Mouse (Mus musculus) forebrain, embryonic 14.5 days (tissue): ENCODE data around the gene Adk. TPM values are rescaled to one million over a fixed set of nuclear protein-coding genes. Genes with fewer than 3 reads are reported as not detected.

ENCODE experiments used
- ATAC-seq: fragments of 200-750 bp; cut with Nextera tagmentation; 2 replicates; pipeline ENCODE4 v1.8.0; 2017; ENCODE audit warnings: mild to moderate bottlenecking, moderate library complexity
- DNase-seq: peaks from one replicate; pipeline ENCODE4 v3.0.0-alpha.2; 2015; ENCODE audit warnings: low spot score
- H3K27ac ChIP-seq: fragments of 300-500 bp; sonication (generic); 2 replicates; pipeline ENCODE4 v1.5.1; 2014; ENCODE audit warnings: low read depth, mild to moderate bottlenecking, control low read depth, low read length, moderate library complexity
- H3K27me3 ChIP-seq: fragments of 300-500 bp; sonication (generic); replicated peaks from 2 replicates; pipeline ENCODE4 v1.6.1; 2014; ENCODE audit warnings: low read length, control low read depth, mixed read lengths; ENCODE audit not compliant: control insufficient read depth, insufficient read depth
- H3K36me3 ChIP-seq: fragments of 300-500 bp; sonication (generic); 2 replicates; pipeline ENCODE4 v1.6.1; 2014; ENCODE audit warnings: low read length, control low read depth; ENCODE audit not compliant: control insufficient read depth, insufficient read depth
- H3K4me1 ChIP-seq: fragments of 300-500 bp; sonication (generic); 2 replicates; pipeline ENCODE4 v1.6.1; 2014; ENCODE audit warnings: antibody characterized with exemption, low read length, control low read depth; ENCODE audit not compliant: control insufficient read depth, insufficient read depth
- H3K4me2 ChIP-seq: fragments of 300-500 bp; sonication (generic); 2 replicates; pipeline ENCODE4 v1.6.1; 2014; ENCODE audit warnings: mild to moderate bottlenecking, control low read depth, low read length
- H3K4me3 ChIP-seq: fragments of 300-500 bp; sonication (generic); 2 replicates; pipeline ENCODE4 v1.5.1; 2014; ENCODE audit warnings: low read depth, low read length, control low read depth
- H3K9ac ChIP-seq: fragments of 300-500 bp; sonication (generic); 2 replicates; pipeline ENCODE4 v1.6.1; 2014; ENCODE audit warnings: mild to moderate bottlenecking, low read length, control low read depth, moderate library complexity
- H3K9me3 ChIP-seq: fragments of 300-500 bp; sonication (generic); replicated peaks from 2 replicates; pipeline ENCODE4 v1.6.1; 2016; ENCODE audit warnings: low read length, control low read depth, mixed read lengths; ENCODE audit not compliant: control insufficient read depth
- WGBS: fragments of 180-500 bp; shearing (Covaris S2); extraction: QIAGEN DNeasy Blood & Tissue Kit; methylation state at CpG from one replicate; pipeline ENCODE4 v1.1.7; 2014; 5-methylcytosine and 5-hydroxymethylcytosine counted together
- polyA plus RNA-seq: library from polyadenylated mRNA; unstranded; fragments of >200 nt; fragmentation: Nextera tagmentation; extraction: Ambion mirVana; gene quantifications from 2 replicates; pipeline ENCODE4 v1.2.1, GENCODE M21; 2014

The Adk gene
- polyA plus RNA-seq, 1 experiment from 2014 or later = 79.9 TPM

DNA sequence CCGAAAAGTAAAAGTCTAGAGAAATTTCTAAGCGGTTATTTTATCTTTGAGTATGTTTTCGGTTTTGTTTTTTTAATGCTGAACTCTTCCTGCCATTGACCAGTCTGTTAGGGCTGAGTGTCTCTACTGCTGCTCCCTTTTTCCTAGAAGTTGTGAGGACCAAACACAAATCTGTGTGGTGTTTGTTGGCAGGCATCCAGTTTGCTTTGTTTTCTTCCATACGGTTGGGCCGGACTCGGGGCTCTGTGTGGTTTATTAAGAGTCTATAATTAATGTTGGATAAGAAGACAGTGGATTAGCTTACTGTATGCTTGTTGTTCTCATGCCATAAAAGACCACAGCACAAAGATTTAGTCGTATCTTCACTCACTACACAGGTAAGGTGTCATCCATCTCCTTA, 233.9 kb downstream of the Adk start:
- peak; percentile 75 for DNase-seq
- ATAC-seq = peak; percentile 63; the same call in 1 of the 2 replicates

GRCm38 (mm10) chr14:21287726-21288442, 235.5 kb downstream of the Adk start:
- no peak overlapping the region for H3K4me2 ChIP-seq
- 65% methylated on average over 9 of the region's 9 CpGs for WGBS
- H3K4me1 ChIP-seq = peaks cover 29% of the 10 kb centered on the region
- H3K27me3 ChIP-seq = no peaks in the 10 kb centered on the region
- no peak overlapping the region for H3K4me3 ChIP-seq
- no peaks in the 10 kb centered on the region for H3K9me3 ChIP-seq
- no peaks in the 10 kb centered on the region for H3K36me3 ChIP-seq
- no peak overlapping the region for H3K9ac ChIP-seq
- H3K27ac ChIP-seq = no peak overlapping the region
- ATAC-seq (no peak), DNase-seq (no peak)

More for the DNA sequence above, 233.9 kb downstream of the Adk start:
- peak overlapping the region; percentile 79 for H3K27ac ChIP-seq
- 35% methylated on average over 7 of the region's 7 CpGs for WGBS
- H3K4me1 ChIP-seq = peaks cover 33% of the 10 kb centered on the region
- no peaks in the 10 kb centered on the region for H3K9me3 ChIP-seq
- H3K9ac ChIP-seq = 0 out of 2 replicates have a peak overlapping the region, but pooled peaks have one; percentile 8
- no peak overlapping the region for H3K4me3 ChIP-seq
- H3K4me2 ChIP-seq = no peak overlapping the region
- no peaks in the 10 kb centered on the region for H3K27me3 ChIP-seq
- no peaks in the 10 kb centered on the region for H3K36me3 ChIP-seq

- 87% methylated on average over 4 of the region's 4 CpGs for WGBS
- no peaks in the 10 kb centered on the region for H3K27me3 ChIP-seq
- H3K27ac ChIP-seq = no peak overlapping the region
- H3K9ac ChIP-seq = no peak overlapping the region
- no peaks in the 10 kb centered on the region for H3K9me3 ChIP-seq
- H3K36me3 ChIP-seq = no peaks in the 10 kb centered on the region
- no peak overlapping the region for H3K4me3 ChIP-seq
- H3K4me1 ChIP-seq = 0 out of 2 replicates have a peak, but pooled peaks cover 2% of the 10 kb centered on the region
- DNase-seq (no peak), ATAC-seq (no peak)
- no peak overlapping the region for H3K4me2 ChIP-seq
Measured at GRCm38 (mm10) chr14:21299743-21300142, 247.4 kb downstream of the Adk start.

DNA sequence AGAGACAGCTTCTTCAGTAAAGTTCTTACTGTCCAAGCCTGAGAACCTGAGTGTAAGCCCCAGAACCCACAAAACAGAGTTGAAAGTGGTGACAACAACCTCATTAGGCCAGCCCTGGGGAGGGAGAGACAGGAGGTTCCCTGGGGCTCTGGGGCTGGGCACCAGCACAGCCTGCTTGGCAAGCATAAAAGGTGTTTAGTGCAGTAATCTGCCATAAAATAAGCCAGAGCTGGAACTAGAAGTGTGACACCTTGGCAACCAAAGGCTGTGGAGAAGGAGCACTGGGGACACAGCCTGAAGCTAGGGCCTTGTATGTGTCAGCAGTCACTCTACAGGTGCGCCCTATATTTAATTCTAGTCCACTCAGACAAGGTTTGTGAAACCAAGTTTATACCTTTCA, 252.4 kb downstream of the Adk start:
- Histone ChIP-seq H3K36me3 (no peaks in the 10 kb centered on the region), H3K9me3 (no peaks in the 10 kb centered on the region), H3K27me3 (no peaks in the 10 kb centered on the region), H3K4me1 (0 out of 2 replicates have a peak, but pooled peaks cover 2% of the 10 kb centered on the region), H3K27ac (0 out of 2 replicates have a peak overlapping the region, but pooled peaks have one; percentile 16), H3K4me3 (no peak overlapping the region), H3K4me2 (no peak overlapping the region), H3K9ac (no peak overlapping the region)
- DNase-seq (peak; percentile 67), ATAC-seq (peak; percentile 58; the same call in 1 of the 2 replicates)
- 90% methylated on average over 1 of the region's 1 CpGs for WGBS

DNA sequence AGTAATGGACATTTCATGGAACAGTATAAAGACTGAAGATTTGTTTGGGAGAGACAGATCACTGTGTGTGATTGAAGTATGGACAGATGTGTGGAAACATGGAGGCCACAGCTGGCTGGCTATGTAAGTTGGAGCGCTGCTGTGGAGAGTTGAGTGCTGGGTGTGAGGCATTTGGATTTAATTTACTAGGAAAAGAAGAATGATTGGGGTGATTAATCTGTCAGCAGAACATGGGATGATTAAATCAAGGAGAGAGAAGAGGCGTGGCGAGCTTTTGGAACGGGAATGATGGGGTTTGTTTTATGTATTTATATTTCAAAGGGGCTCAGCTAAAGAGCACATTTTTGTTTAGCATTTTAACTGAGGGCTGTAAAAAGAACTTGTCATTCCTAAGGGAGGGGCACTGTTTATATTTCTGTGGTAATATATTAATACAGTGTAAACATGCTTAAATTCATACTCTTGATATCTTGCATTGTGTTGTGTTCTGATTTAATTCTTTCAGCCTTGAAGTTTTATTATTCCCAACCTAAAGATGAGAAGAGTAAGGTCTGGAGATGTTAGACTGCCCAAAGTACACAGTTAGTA, 256.1 kb downstream of the Adk start:
- DNase-seq (no peak), ATAC-seq (no peak)
- H3K4me2 ChIP-seq = no peak overlapping the region
- no peak overlapping the region for H3K9ac ChIP-seq
- H3K4me3 ChIP-seq = no peak overlapping the region
- H3K4me1 ChIP-seq = no peaks in the 10 kb centered on the region
- no peaks in the 10 kb centered on the region for H3K9me3 ChIP-seq
- no peaks in the 10 kb centered on the region for H3K36me3 ChIP-seq
- no peaks in the 10 kb centered on the region for H3K27me3 ChIP-seq
- 84% methylated on average over 4 of the region's 4 CpGs for WGBS
- no peak overlapping the region for H3K27ac ChIP-seq

GRCm38 (mm10) chr14:21310530-21310929, 258.2 kb downstream of the Adk start:
- no peaks in the 10 kb centered on the region for H3K4me1 ChIP-seq

DNA sequence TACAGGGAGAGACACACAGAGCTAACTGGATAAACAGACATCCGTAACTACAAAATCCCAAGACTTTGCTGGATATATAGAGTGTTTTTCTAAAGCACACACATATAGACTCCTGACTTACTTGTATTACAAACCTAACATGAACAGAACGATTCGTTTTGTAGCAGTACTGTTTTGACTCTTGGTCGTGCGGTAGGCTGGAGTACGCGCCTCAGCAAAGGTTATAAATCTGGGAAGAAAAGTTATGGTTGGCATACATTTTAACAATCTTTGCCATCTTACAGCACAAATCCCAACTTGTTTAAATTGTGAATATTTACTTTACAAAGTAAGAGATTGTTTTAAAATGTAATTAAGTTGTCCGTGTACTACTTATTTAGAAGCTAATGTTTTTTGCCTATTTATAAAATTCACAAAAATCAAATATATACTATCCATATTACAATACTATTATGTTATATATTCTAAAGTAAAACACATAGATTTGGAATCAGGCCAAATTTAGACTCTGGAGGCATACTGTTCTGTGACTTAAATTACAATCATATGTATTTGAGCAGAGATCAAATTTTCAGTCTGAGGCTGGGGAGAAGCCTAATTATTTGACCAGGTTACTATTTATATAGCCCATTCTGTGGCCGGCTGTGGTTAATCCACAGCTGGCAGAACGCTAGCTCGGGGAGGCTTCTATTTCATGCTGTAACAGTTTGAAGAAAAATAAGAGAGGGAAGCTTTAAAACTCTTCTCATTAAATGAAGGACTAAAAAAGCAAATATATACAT, 261.4 kb downstream of the Adk start:
- Histone ChIP-seq H3K27me3 (no peaks in the 10 kb centered on the region), H3K27ac (no peak overlapping the region), H3K4me2 (no peak overlapping the region), H3K4me3 (no peak overlapping the region), H3K4me1 (no peaks in the 10 kb centered on the region), H3K9ac (no peak overlapping the region), H3K9me3 (no peaks in the 10 kb centered on the region), H3K36me3 (no peaks in the 10 kb centered on the region)
- no peak for DNase-seq
- 79% methylated on average over 11 of the region's 11 CpGs for WGBS
- no peak for ATAC-seq

More at GRCm38 (mm10) chr14:21310530-21310929, 258.2 kb downstream of the Adk start:
- Histone ChIP-seq H3K9me3 (no peaks in the 10 kb centered on the region), H3K4me2 (no peak overlapping the region), H3K27ac (no peak overlapping the region), H3K4me3 (no peak overlapping the region), H3K27me3 (no peaks in the 10 kb centered on the region), H3K9ac (no peak overlapping the region), H3K36me3 (no peaks in the 10 kb centered on the region)
- ATAC-seq (no peak), DNase-seq (peak; percentile 51)
- WGBS = 74% methylated on average over 5 of the region's 5 CpGs

DNA sequence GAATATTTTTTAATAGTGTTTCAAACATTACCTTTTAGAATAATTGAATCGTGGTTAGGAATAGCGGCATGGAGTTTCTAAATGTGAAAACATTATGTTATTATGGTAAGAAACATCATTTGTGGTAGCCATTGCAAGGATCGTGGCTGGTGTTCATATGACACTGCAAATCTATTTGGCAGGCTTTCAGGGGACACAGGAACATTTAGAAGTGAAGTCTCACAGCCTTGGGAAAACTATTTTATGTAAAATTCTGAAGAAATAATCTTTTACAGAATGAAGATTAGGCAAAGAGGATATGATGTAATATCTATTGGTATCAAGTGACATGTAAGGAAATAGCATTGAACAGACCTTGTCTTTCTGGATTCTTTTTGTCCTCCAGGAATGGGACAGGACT, 262.1 kb downstream of the Adk start:
- no peak overlapping the region for H3K4me3 ChIP-seq
- H3K36me3 ChIP-seq = no peaks in the 10 kb centered on the region
- 88% methylated on average over 3 of the region's 3 CpGs for WGBS
- no peaks in the 10 kb centered on the region for H3K27me3 ChIP-seq
- H3K9me3 ChIP-seq = no peaks in the 10 kb centered on the region
- H3K4me2 ChIP-seq = no peak overlapping the region
- ATAC-seq (no peak), DNase-seq (no peak)
- H3K9ac ChIP-seq = no peak overlapping the region
- H3K27ac ChIP-seq = no peak overlapping the region
- H3K4me1 ChIP-seq = no peaks in the 10 kb centered on the region
